Mouse (Mus musculus): Measurements from ENCODE around the gene Zbtb20. TPM values are rescaled to one million over a fixed set of nuclear protein-coding genes. Genes with fewer than 3 reads are reported as not detected.

Gene Zbtb20
- total RNA-seq, 2 experiments from 2014 or later: 139 to 141 TPM

GRCm38 (mm10) chr16:43193631-43194239 lies 318.1 kb downstream of the Zbtb20 start:
- DNase-seq: no peak

- DNase-seq: no peak
Observed at GRCm38 (mm10) chr16:43217336-43218006, 341.8 kb downstream of the Zbtb20 start.

GRCm38 (mm10) chr16:43219367-43219766 lies 343.7 kb downstream of the Zbtb20 start:
- DNase-seq: no peak

- peak in 1 of 2 experiments; percentile 18 for DNase-seq
Observed at GRCm38 (mm10) chr16:43221313-43221712, 345.6 kb downstream of the Zbtb20 start.

- no peak for DNase-seq
Observed at GRCm38 (mm10) chr16:43230253-43230652, 354.6 kb downstream of the Zbtb20 start.

GRCm38 (mm10) chr16:43234249-43234648 lies 358.6 kb downstream of the Zbtb20 start:
- DNase-seq: no peak

GRCm38 (mm10) chr16:43235317-43235716 lies 359.6 kb downstream of the Zbtb20 start:
- no peak for DNase-seq

GRCm38 (mm10) chr16:43235721-43236159 lies 360.1 kb downstream of the Zbtb20 start:
- DNase-seq: no peak

- no peak for DNase-seq
Observed at GRCm38 (mm10) chr16:43237551-43237950, 361.9 kb downstream of the Zbtb20 start.

- DNase-seq: no peak
Observed at GRCm38 (mm10) chr16:43247026-43247425, 371.3 kb downstream of the Zbtb20 start.

GRCm38 (mm10) chr16:43253077-43253476 lies 377.4 kb downstream of the Zbtb20 start:
- peak; percentile 42 to 60 for DNase-seq

GRCm38 (mm10) chr16:43253746-43254145 lies 378.1 kb downstream of the Zbtb20 start:
- no peak for DNase-seq

GRCm38 (mm10) chr16:43256191-43256899 lies 380.7 kb downstream of the Zbtb20 start:
- no peak for DNase-seq

- no peak for DNase-seq
Observed at GRCm38 (mm10) chr16:43256900-43257281, 381.2 kb downstream of the Zbtb20 start.

- DNase-seq: no peak
Observed at GRCm38 (mm10) chr16:43259466-43259865, 383.8 kb downstream of the Zbtb20 start.

- no peak for DNase-seq
Observed at GRCm38 (mm10) chr16:43260862-43261261, 385.2 kb downstream of the Zbtb20 start.

GRCm38 (mm10) chr16:43274057-43274595 lies 398.4 kb downstream of the Zbtb20 start:
- no peak for DNase-seq

- DNase-seq: no peak
Observed at GRCm38 (mm10) chr16:43276764-43277163, 401.1 kb downstream of the Zbtb20 start.

- DNase-seq: peak; percentile 2 to 8
Observed at GRCm38 (mm10) chr16:43286319-43286718, 410.6 kb downstream of the Zbtb20 start.

GRCm38 (mm10) chr16:43286783-43287383 lies 411.2 kb downstream of the Zbtb20 start:
- peak in 1 of 2 experiments; percentile 7 for DNase-seq

GRCm38 (mm10) chr16:43291423-43291822 lies 415.7 kb downstream of the Zbtb20 start:
- no peak for DNase-seq

- DNase-seq: no peak
Observed at GRCm38 (mm10) chr16:43297953-43298596, 422.4 kb downstream of the Zbtb20 start.

Data from adrenal gland, postnatal 36 days (tissue).